Mouse (Mus musculus) limb, embryonic 15.5 days (tissue): ENCODE measurements around the gene Gtsf1. TPM values are rescaled to one million over a fixed set of nuclear protein-coding genes. Genes with fewer than 3 reads are reported as not detected.
A peak's percentile ranks its signal among the peaks of the same experiment; 100 is the strongest.

Experiments
- ATAC-seq: fragments of 200-750 bp; cut with Nextera tagmentation; 2 replicates; pipeline ENCODE4 v1.8.0; 2017; ENCODE audit warnings: low read depth, moderate TSS enrichment; ENCODE audit not compliant: insufficient number of reproducible peaks, low FRiP score, low TSS enrichment
- H3K27ac ChIP-seq: fragments of 300-500 bp; sonication (generic); 2 replicates; pipeline ENCODE4 v1.5.1; 2015; ENCODE audit warnings: moderate library complexity, mild to moderate bottlenecking, inconsistent platforms
- H3K27me3 ChIP-seq: fragments of 300-500 bp; sonication (generic); 2 replicates; pipeline ENCODE4 v1.6.1; 2015; ENCODE audit warnings: inconsistent platforms
- H3K36me3 ChIP-seq: fragments of 300-500 bp; sonication (generic); 2 replicates; pipeline ENCODE4 v1.6.1; 2015; ENCODE audit warnings: inconsistent platforms
- H3K4me1 ChIP-seq: fragments of 300-500 bp; sonication (generic); 2 replicates; pipeline ENCODE4 v1.6.1; 2015; ENCODE audit warnings: inconsistent platforms
- H3K4me2 ChIP-seq: fragments of 300-500 bp; sonication (generic); 2 replicates; pipeline ENCODE4 v1.6.1; 2015; ENCODE audit warnings: mild to moderate bottlenecking, inconsistent platforms
- H3K4me3 ChIP-seq: fragments of 300-500 bp; sonication (generic); 2 replicates; pipeline ENCODE4 v1.5.1; 2015; ENCODE audit warnings: mild to moderate bottlenecking, inconsistent platforms
- H3K9ac ChIP-seq: fragments of 300-500 bp; sonication (generic); 2 replicates; pipeline ENCODE4 v1.6.1; 2015; ENCODE audit warnings: inconsistent platforms
- H3K9me3 ChIP-seq: fragments of 300-500 bp; sonication (generic); 2 replicates; pipeline ENCODE4 v1.6.1; 2016; ENCODE audit warnings: inconsistent platforms
- WGBS: fragments of 180-500 bp; shearing (Covaris S2); methylation state at CpG from one replicate; pipeline ENCODE4 v1.1.7; 2015; 5-methylcytosine and 5-hydroxymethylcytosine counted together
- polyA plus RNA-seq: library from polyadenylated mRNA; unstranded; fragments of >200 nt; fragmentation: Nextera tagmentation; extraction: Ambion mirVana; gene quantifications from 2 replicates; pipeline ENCODE4 v1.2.1, GENCODE M21; 2015

Gtsf1 gene
- polyA plus RNA-seq, 1 experiment from 2014 or later = not detected

- Histone ChIP-seq H3K4me3 (no peak overlapping the region), H3K4me2 (no peak overlapping the region), H3K9ac (no peak overlapping the region), H3K36me3 (peaks cover 2% of the 10 kb centered on the region), H3K27ac (no peak overlapping the region), H3K27me3 (no peaks in the 10 kb centered on the region), H3K9me3 (no peaks in the 10 kb centered on the region), H3K4me1 (peaks cover 47% of the 10 kb centered on the region)
- WGBS = 89% methylated on average over 7 of the region's 7 CpGs
- ATAC-seq = no peak
These were observed 67.9 kb downstream of the Gtsf1 start for GRCm38 (mm10) chr15:103362333-103362732.

GRCm38 (mm10) chr15:103361269-103361668 lies 69.0 kb downstream of the Gtsf1 start:
- Histone ChIP-seq H3K9ac (no peak overlapping the region), H3K4me2 (no peak overlapping the region), H3K27ac (no peak overlapping the region; the same call in 1 of the 2 replicates), H3K4me1 (peaks cover 42% of the 10 kb centered on the region), H3K27me3 (no peaks in the 10 kb centered on the region), H3K4me3 (no peak overlapping the region), H3K9me3 (no peaks in the 10 kb centered on the region), H3K36me3 (peaks cover 12% of the 10 kb centered on the region)
- no peak for ATAC-seq
- 22% methylated on average over 1 of the region's 1 CpGs for WGBS

- Histone ChIP-seq H3K27me3 (no peaks in the 10 kb centered on the region), H3K4me3 (no peak overlapping the region), H3K9me3 (no peaks in the 10 kb centered on the region), H3K9ac (no peak overlapping the region), H3K27ac (peak overlapping the region; percentile 72), H3K36me3 (peaks cover 24% of the 10 kb centered on the region), H3K4me1 (peaks cover 38% of the 10 kb centered on the region), H3K4me2 (no peak overlapping the region)
- WGBS = 87% methylated on average over 5 of the region's 5 CpGs
- no peak for ATAC-seq
These were observed 70.2 kb downstream of the Gtsf1 start for GRCm38 (mm10) chr15:103359869-103360602.

GRCm38 (mm10) chr15:103359122-103359510 lies 71.2 kb downstream of the Gtsf1 start:
- H3K27me3 ChIP-seq = no peaks in the 10 kb centered on the region
- H3K36me3 ChIP-seq = peaks cover 32% of the 10 kb centered on the region
- H3K4me2 ChIP-seq = no peak overlapping the region
- H3K4me1 ChIP-seq = peaks cover 29% of the 10 kb centered on the region
- no peaks in the 10 kb centered on the region for H3K9me3 ChIP-seq
- peak overlapping the region; percentile 72; the same call in 1 of the 2 replicates for H3K27ac ChIP-seq
- no peak overlapping the region for H3K9ac ChIP-seq
- ATAC-seq = peak; percentile 25; the same call in 1 of the 2 replicates
- H3K4me3 ChIP-seq = no peak overlapping the region
- 71% methylated on average over 1 of the region's 1 CpGs for WGBS

GRCm38 (mm10) chr15:103358278-103359121 lies 71.8 kb downstream of the Gtsf1 start:
- Histone ChIP-seq H3K36me3 (peaks cover 37% of the 10 kb centered on the region), H3K4me3 (no peak overlapping the region), H3K27ac (peak overlapping the region; percentile 55), H3K4me1 (peaks cover 24% of the 10 kb centered on the region), H3K27me3 (no peaks in the 10 kb centered on the region), H3K9me3 (no peaks in the 10 kb centered on the region), H3K4me2 (no peak overlapping the region), H3K9ac (no peak overlapping the region)
- 27% methylated on average over 4 of the region's 4 CpGs for WGBS
- peak; percentile 64 for ATAC-seq

- Histone ChIP-seq H3K4me3 (no peak overlapping the region), H3K9me3 (no peaks in the 10 kb centered on the region), H3K4me2 (no peak overlapping the region), H3K27ac (peak overlapping the region; percentile 55; the same call in 1 of the 2 replicates), H3K27me3 (no peaks in the 10 kb centered on the region), H3K36me3 (peaks cover 44% of the 10 kb centered on the region), H3K4me1 (peaks cover 24% of the 10 kb centered on the region), H3K9ac (no peak overlapping the region)
- ATAC-seq = no peak
- 77% methylated on average over 4 of the region's 4 CpGs for WGBS
These were observed 72.5 kb downstream of the Gtsf1 start for GRCm38 (mm10) chr15:103357817-103358216.

- no peak overlapping the region for H3K4me2 ChIP-seq
- H3K27me3 ChIP-seq = no peaks in the 10 kb centered on the region
- 69% methylated on average over 4 of the region's 4 CpGs for WGBS
- no peak overlapping the region; the same call in 1 of the 2 replicates for H3K27ac ChIP-seq
- no peaks in the 10 kb centered on the region for H3K9me3 ChIP-seq
- H3K4me1 ChIP-seq = peaks cover 24% of the 10 kb centered on the region
- H3K4me3 ChIP-seq = no peak overlapping the region
- no peak for ATAC-seq
- peaks cover 59% of the 10 kb centered on the region for H3K36me3 ChIP-seq
- no peak overlapping the region for H3K9ac ChIP-seq
These were observed 74.1 kb downstream of the Gtsf1 start for GRCm38 (mm10) chr15:103356130-103356529.

GRCm38 (mm10) chr15:103355420-103355819 lies 74.8 kb downstream of the Gtsf1 start:
- no peak overlapping the region for H3K4me2 ChIP-seq
- peaks cover 66% of the 10 kb centered on the region for H3K36me3 ChIP-seq
- H3K4me3 ChIP-seq = no peak overlapping the region
- no peak for ATAC-seq
- H3K9ac ChIP-seq = no peak overlapping the region
- no peaks in the 10 kb centered on the region for H3K9me3 ChIP-seq
- no peak overlapping the region for H3K27ac ChIP-seq
- H3K4me1 ChIP-seq = peaks cover 24% of the 10 kb centered on the region
- 70% methylated on average over 4 of the region's 4 CpGs for WGBS
- no peaks in the 10 kb centered on the region for H3K27me3 ChIP-seq

- Histone ChIP-seq H3K27me3 (no peaks in the 10 kb centered on the region), H3K9me3 (no peaks in the 10 kb centered on the region), H3K27ac (no peak overlapping the region), H3K4me2 (no peak overlapping the region), H3K9ac (no peak overlapping the region), H3K4me1 (peaks cover 16% of the 10 kb centered on the region), H3K36me3 (peaks cover 73% of the 10 kb centered on the region), H3K4me3 (no peak overlapping the region)
- WGBS = 94% methylated on average over 2 of the region's 2 CpGs
- ATAC-seq = no peak
These were observed 75.6 kb downstream of the Gtsf1 start for GRCm38 (mm10) chr15:103354690-103355089.

- 87% methylated on average over 11 of the region's 11 CpGs for whole genome bisulfite sequencing
- H3K36me3 ChIP-seq = peaks cover 83% of the 10 kb centered on the region
These were observed 76.6 kb downstream of the Gtsf1 start for GRCm38 (mm10) chr15:103353511-103354256.

GRCm38 (mm10) chr15:103352856-103353255 lies 77.4 kb downstream of the Gtsf1 start:
- H3K4me2 ChIP-seq = no peak overlapping the region
- H3K27ac ChIP-seq = no peak overlapping the region
- H3K9me3 ChIP-seq = no peaks in the 10 kb centered on the region
- peaks cover 91% of the 10 kb centered on the region for H3K36me3 ChIP-seq
- no peaks in the 10 kb centered on the region for H3K27me3 ChIP-seq
- H3K4me1 ChIP-seq = no peaks in the 10 kb centered on the region
- H3K4me3 ChIP-seq = no peak overlapping the region
- H3K9ac ChIP-seq = 0 out of 2 replicates have a peak overlapping the region, but pooled peaks have one; percentile 1
- no peak for ATAC-seq
- 46% methylated on average over 4 of the region's 4 CpGs for WGBS

More at GRCm38 (mm10) chr15:103353511-103354256, 76.6 kb downstream of the Gtsf1 start:
- ATAC-seq = no peak
- Histone ChIP-seq H3K4me1 (peaks cover 7% of the 10 kb centered on the region), H3K4me3 (no peak overlapping the region), H3K27me3 (no peaks in the 10 kb centered on the region), H3K9me3 (no peaks in the 10 kb centered on the region), H3K4me2 (no peak overlapping the region), H3K9ac (no peak overlapping the region), H3K27ac (no peak overlapping the region)
